Mouse (Mus musculus): ENCODE data around the gene Zc3h14.

- TF ChIP-seq CTCF (conservative IDR thresholded peaks at IDR 0.05; ENCODE audit: insufficient read depth, insufficient read length, low read depth, low read length) = no peak
- no peak for TF ChIP-seq POLR2A (IDR thresholded peaks at IDR 0.05; ENCODE audit: low read depth, low read length)
Observed at GRCm38 (mm10) chr12:98737801-98738350, 8.9 kb upstream of the Zc3h14 start.

Measured in kidney, adult 2 months (tissue).